Mouse (Mus musculus): ENCODE measurements at regions not wholly inside any gene's neighbourhood (a gene's known extent, or its start where the extent isn't known, plus 50 kb on each side); places are given as distances from the start of the nearest gene placed in this dataset.
"Not testable (repeated sequence)": the region's sequence is repeated elsewhere in the genome, so short reads cannot be mapped to it uniquely, and the experiment has no call there.

DNA sequence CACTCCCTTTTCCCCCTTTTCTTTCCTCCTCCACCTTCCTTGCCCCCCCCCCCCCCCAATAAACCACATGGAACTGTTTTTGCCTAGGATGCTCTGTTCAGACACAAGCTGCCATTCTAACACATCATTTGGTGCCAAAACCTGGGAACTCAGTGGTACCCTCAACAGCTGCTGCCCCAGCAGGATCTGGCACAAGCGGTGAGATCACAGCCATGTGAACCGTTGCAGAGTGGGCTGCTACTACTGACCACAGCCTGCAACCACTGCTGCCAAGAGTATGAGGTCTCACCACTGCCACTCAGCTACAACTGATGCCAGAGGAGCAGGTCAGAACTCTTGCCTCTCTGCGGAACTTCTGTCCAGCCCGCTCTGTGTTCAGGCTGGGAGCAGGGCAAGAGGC is 206.2 kb downstream of the Pcsk1 start:
- DNase-seq: no peak
- intact Hi-C loops (cut with DNase I): no loop called here

- DNase-seq: no peak
- intact Hi-C loops (cut with DNase I): no loop called here
Measured at GRCm38 (mm10) chr13:75319780-75320179, 230.2 kb downstream of the Pcsk1 start.

DNA sequence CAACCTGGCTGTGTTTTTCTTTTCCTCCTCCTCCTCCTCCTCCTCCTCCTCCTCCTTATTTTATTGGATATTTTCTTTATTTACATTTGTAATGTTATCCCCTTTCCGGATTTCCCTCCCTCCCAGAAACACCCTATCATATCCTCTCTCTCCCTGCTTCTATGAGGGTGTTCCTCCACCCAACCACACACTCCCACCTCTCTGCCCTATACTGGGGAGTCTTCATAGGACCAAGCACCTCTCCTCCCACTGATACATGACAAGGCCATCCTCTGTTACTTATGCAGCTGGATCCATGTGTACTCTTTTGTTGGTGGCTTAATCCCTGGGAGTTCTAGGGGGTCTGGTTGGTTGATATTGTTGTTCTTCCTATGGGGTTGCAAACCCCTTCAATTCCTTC is 230.6 kb downstream of the Pcsk1 start:
- intact Hi-C loops (cut with DNase I): no loop called here
- DNase-seq: no peak

DNA sequence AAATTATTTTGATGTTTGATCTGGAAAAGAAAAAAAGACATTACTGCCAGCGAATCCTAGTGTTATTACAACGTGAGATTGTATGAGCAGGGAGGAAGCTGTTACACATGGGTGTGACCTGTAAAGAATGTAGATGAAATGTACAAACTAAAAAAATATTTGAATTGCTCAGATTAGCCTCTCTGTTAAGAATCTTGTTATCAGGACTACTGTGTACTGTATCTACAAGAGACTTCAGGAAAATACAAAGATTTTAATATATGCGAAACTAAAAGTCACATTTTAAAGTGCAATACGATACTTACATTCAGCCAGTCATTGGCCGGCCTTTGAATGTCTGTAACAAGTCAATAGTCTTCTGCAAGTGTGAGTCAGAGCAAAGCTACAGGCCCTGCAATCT is 247.4 kb downstream of the Pcsk1 start:
- intact Hi-C loops (cut with DNase I): no loop called here
- DNase-seq: no peak

DNA sequence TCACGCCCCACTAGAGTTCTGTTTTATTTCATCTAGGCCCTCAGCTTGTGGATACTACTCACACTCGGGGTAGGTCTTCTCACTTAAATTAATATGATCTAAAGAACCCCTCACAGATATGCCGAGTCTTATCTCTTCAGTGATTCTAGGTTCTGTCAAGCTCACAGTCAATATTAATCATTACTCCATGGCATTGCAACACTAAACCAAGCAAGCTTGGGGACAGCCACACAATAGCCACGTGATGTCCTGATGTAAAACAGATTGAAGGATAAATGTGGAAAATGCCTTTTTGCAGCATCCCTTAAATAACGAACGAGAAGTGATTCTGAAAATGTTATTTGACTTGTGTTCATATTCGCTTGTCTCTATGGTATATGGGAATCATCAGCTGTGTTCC is 253.8 kb downstream of the Pcsk1 start:
- intact Hi-C loops (cut with DNase I): no loop called here

GRCm38 (mm10) chr13:75366723-75367426 is 277.2 kb downstream of the Pcsk1 start:
- DNase-seq: no peak
- intact Hi-C loops (cut with DNase I): no loop called here

More for the DNA sequence above, 253.8 kb downstream of the Pcsk1 start:
- no peak for DNase-seq

DNA sequence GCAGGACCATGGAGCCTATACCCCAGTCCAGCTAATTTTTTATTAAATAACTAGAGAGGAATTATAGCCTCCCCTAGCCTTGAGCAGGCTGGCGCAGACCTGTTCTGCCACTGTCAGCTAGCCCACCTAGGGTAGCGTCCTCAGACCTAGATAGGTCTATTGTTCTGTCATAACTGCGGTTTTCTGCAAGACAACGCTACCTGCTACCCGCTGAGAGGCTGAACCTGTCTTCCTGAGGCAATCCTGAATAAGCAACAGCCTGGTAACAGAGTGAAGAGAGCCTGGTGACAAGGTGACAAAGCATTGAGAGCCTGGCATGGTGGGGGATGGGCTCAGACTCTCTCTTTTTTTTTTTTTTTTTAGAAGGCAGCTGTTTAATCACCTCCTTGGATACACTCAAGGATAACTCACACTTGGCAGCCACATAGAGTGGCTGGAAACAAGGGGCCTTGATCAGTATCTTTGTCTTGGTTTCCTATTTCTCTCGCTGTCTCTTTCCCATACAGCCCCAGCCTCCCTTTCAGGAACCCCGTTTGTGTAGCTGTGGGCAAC is 278.7 kb downstream of the Pcsk1 start:
- intact Hi-C loops (cut with DNase I): no loop called here
- DNase-seq: no peak

DNA sequence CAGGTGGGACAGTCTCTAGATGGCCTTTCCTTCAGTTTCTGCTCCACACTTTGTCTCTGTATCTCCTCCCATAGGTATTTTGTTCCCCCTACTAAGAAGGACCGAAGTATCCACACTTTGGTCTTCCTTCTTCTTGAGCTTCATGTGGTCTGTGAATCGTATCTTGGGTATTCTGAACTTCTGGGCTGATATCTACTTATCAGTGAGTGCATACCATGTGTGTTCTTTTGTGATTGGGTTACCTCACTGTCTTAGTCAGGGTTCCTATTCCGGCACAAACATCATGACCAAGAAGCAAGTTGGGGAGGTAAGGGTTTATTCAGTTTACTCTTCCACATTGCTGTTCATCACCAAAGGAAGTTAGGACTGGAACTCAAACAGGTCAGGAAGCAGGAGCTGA is 287.5 kb downstream of the Pcsk1 start:
- DNase-seq; intact Hi-C loops (cut with DNase I): not testable (repeated sequence)

DNA sequence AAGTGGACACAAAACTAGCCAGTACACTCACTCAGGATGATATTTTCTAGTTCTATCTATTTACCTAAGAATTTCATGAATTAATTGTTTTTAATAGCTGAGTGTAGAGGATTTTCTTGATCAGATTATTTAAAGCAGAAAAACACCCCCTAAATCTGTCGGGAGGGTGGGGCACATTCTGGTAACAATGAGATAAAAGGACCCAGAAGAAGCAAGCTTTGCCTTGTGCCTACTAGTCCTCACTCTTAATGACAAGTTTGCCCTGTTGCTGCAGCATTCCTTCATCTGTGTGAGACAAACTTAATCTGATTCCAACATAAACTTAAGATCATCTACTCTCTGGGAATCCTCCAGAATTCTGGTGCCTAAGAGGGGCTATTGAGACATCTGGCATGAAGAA is 288.1 kb downstream of the Pcsk1 start:
- intact Hi-C loops (cut with DNase I): no loop called here
- DNase-seq: no peak

GRCm38 (mm10) chr13:75384631-75385340 is 295.2 kb downstream of the Pcsk1 start:
- DNase-seq: no peak
- intact Hi-C loops (cut with DNase I): no loop called here

DNA sequence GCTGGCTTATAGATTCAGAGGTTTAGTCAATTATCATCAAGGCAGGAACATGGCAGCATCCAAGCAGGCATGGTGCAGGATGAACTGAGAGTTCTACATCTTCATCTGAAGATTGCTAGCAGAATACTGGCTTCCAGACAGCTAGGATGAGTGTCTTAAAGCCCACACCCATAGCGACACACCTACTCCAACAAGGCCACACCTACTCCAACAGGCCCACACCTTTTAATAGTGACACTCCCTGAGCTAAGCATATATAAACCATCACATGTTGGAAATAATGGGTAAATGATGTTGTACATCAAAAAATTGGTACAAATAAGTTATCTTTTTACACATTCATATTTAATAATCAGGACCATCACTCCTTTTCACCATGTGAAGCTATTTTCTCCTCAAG is 299.6 kb downstream of the Pcsk1 start:
- no peak for DNase-seq
- intact Hi-C loops (cut with DNase I): no loop called here

GRCm38 (mm10) chr13:75390177-75390576 is 300.6 kb downstream of the Pcsk1 start:
- intact Hi-C loops (cut with DNase I): no loop called here
- no peak for DNase-seq

- DNase-seq; intact Hi-C loops (cut with DNase I): not testable (repeated sequence)
Measured at GRCm38 (mm10) chr13:75399846-75400245, 306.7 kb upstream of the Ell2 start.

GRCm38 (mm10) chr13:75420726-75421125 is 285.8 kb upstream of the Ell2 start:
- no peak for DNase-seq
- intact Hi-C loops (cut with DNase I): no loop called here

GRCm38 (mm10) chr13:75426971-75427370 is 279.6 kb upstream of the Ell2 start:
- no peak for DNase-seq
- intact Hi-C loops (cut with DNase I): no loop called here

GRCm38 (mm10) chr13:75439170-75439569 is 267.4 kb upstream of the Ell2 start:
- DNase-seq: no peak
- intact Hi-C loops (cut with DNase I): no loop called here

DNA sequence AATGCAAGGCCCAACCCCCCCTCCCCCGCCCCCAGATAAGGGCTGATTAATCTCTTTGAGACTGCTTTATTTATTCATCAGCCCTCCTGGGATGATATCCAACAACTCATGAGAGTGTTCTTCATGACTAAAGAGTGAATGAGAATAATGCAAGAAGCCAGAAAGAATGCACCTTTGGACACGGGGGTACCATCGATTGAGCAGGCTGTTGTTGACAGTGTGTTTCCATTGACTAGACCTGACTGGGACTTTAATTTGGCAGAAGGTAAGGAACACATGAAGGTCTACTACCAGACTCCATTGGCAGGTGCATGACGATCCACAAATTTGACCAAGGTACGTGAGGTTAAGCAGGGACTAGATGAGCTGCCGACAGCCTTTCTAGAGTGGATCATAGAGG is 266.5 kb upstream of the Ell2 start:
- DNase-seq: no peak
- intact Hi-C loops (cut with DNase I): no loop called here

GRCm38 (mm10) chr13:75460335-75460878 is 246.2 kb upstream of the Ell2 start:
- intact Hi-C loops (cut with DNase I): no loop called here
- DNase-seq: no peak

DNA sequence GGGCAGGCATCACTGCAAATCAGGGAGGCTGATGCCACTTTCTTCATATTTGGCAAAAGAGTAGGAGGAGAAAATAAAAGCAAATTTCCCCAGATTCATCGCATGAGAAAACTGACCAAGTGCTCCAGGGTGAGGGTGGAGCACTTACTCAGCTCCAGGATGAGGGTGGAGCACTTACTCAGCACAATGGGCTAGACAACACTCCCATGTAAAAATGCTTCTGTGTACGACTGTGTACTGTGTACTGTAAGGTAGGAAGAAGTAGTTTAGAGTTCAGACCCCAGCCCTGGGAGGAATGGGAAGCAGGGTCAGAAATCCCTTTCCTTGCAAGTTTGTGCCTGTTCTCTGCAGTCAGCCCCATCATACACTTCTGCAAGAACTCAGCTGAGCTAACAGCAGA is 245.3 kb upstream of the Ell2 start:
- intact Hi-C loops (cut with DNase I): no loop called here
- DNase-seq: no peak

DNA sequence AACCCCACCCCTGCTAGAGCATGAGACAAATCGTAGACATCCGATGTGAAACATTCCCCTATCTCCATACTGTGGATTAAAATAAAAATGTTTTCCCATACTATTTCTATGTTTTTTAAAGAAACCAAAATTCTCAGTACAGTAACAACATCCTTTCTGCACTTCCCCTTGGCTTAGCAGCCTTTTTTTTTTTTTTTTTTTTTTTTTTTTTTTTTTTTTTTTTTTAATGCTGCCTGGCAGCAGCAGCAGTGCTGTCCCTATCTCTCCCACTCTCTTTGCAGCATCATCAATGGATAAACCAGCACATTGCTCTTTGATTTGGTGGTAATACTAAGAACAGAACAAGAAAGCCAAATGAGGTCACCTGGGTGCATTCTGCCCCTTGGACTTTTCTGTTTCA is 239.3 kb upstream of the Ell2 start:
- intact Hi-C loops (cut with DNase I): no loop called here
- no peak for DNase-seq

GRCm38 (mm10) chr13:75475828-75476597 is 230.5 kb upstream of the Ell2 start:
- no peak for DNase-seq
- intact Hi-C loops (cut with DNase I): no loop called here
